Mouse (Mus musculus): Measurements from ENCODE around the gene Ctnna3. TPM values are rescaled to one million over a fixed set of nuclear protein-coding genes. Genes with fewer than 3 reads are reported as not detected.
"Not testable (repeated sequence)": the region's sequence is repeated elsewhere in the genome, so short reads cannot be mapped to it uniquely, and the experiment has no call there.

Gene Ctnna3
- total RNA-seq, 1 experiment from 2014 or later: not detected

DNA sequence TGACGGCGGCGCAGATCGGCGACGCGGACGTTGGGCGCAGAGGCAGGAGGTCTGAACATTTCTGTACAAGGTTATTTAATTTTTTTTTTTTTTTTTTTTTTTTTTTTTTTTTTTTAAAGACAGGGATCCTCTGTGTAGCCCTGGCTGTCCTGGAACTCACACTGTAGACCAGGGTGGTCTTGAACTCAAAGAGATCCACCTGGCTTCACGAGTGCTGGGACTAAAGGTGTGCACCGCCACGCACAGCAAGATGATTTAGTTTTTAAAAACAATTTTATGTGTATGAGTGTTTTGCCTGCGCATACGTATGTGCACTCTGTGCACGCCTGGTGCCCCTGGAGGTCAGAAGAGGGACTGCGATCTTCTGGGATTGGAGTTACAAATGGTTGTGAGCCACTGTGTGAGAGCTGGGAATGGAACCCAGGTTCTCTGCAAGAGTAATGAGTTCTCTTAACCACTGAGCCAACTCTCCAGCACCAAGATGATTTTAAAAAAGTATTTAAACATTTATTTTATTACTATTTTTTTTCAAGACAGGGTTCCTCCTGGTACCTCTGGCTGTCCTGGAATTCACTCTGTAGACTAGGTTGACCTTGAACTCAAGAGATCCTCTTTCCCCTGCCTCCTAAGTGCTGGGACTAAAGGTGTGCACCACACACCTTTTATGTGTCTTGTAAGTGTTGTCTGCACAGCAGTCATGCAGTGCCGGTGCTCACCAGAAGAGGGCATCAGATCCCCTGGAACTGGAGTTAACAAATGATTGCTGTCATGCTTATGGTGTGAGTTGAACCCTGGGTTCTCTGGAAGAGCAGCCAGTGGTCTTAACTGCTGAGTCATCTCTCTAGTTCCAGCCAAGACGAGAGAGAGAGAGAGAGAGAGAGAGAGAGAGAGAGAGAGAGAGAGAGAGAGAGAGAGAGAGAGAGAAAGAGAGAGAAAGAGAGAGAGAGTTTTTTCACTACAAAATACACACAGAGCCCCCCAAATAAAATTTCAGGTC lies 7.9 kb upstream of the Ctnna3 start, which contains the start of gene Gm7075:
Gm7075 (minus strand) TSS at position 51 of the 997 bp plus-strand sequence.
- peak; percentile 48 to 52; a peak in 1 of 4 replicates for ATAC-seq (replicated peaks in 1 of 2; ENCODE audit: insufficient read depth in 1 of 2, low FRiP score in 2 of 2, low TSS enrichment in 1 of 2, low read depth in 1 of 2, poor library complexity in 2 of 2, severe bottlenecking in 2 of 2)

GRCm38 (mm10) chr10:63422736-63422992 lies 7.2 kb upstream of the Ctnna3 start:
- no peak for ATAC-seq (replicated peaks in 1 of 2; ENCODE audit: insufficient read depth in 1 of 2, low FRiP score in 2 of 2, low TSS enrichment in 1 of 2, low read depth in 1 of 2, poor library complexity in 2 of 2, severe bottlenecking in 2 of 2)

- ATAC-seq (replicated peaks in 1 of 2; ENCODE audit: insufficient read depth in 1 of 2, low FRiP score in 2 of 2, low TSS enrichment in 1 of 2, low read depth in 1 of 2, poor library complexity in 2 of 2, severe bottlenecking in 2 of 2): no peak
Measured at GRCm38 (mm10) chr10:63423591-63424474, 6.1 kb upstream of the Ctnna3 start.

DNA sequence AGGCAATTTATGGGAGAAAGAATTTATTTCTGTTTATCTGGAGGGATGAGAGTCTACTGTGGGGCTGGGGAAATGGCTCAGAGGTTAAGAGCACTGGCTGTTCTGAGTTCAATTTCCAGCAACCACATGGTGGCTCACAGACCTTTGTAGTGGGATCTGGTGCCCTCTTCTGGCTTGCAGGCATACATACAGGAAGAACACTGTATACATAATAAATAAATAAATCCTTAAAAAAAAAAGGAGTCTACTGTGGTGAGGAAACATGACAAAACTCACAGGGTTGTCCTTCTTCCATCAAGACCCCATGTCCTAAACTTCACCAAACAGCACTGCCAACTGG lies 5.5 kb upstream of the Ctnna3 start:
- ATAC-seq (replicated peaks in 1 of 2; ENCODE audit: insufficient read depth in 1 of 2, low FRiP score in 2 of 2, low TSS enrichment in 1 of 2, low read depth in 1 of 2, poor library complexity in 2 of 2, severe bottlenecking in 2 of 2): no peak

DNA sequence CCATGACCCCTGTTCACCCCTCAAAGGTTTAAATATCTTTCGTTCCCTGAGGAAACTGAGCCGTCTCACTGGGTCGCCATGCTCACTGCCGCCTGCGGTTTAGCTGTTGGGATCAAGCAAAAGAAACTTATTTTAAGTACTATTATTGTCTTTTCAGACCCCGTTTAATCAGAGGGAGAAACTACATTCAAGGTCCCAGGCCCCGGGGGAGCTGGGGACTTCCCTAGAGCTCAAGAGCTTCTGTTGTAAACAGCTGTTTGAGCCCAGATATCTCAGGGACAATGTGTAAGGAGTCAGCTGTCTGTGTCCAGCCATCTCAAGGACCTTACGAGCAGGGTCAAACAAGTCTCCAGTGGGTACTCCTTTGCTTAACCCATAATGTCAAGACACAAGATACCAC lies 2.8 kb upstream of the Ctnna3 start:
- no peak for ATAC-seq (replicated peaks in 1 of 2; ENCODE audit: insufficient read depth in 1 of 2, low FRiP score in 2 of 2, low TSS enrichment in 1 of 2, low read depth in 1 of 2, poor library complexity in 2 of 2, severe bottlenecking in 2 of 2)

- peak; percentile 10 to 20; a peak in 1 of 4 replicates for ATAC-seq (replicated peaks in 1 of 2; ENCODE audit: insufficient read depth in 1 of 2, low FRiP score in 2 of 2, low TSS enrichment in 1 of 2, low read depth in 1 of 2, poor library complexity in 2 of 2, severe bottlenecking in 2 of 2)
Measured at GRCm38 (mm10) chr10:63428243-63429022, 1.5 kb upstream of the Ctnna3 start.

DNA sequence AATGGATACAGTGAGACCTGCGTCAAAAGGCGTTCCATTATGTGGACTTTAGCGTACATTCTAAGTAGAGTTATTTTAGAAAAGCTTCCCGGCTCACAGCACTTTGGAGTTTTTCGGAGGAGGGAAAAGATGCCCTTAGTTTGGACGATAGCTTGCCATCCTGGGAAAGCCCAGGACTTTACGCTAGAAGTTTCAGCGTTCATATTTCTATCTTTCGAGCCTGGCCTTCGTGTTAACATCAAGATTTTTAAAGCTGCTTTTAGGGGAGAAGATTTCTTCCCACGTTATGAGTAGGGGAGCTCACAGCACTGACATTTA lies 916 bp upstream of the Ctnna3 start:
- no peak for ATAC-seq (replicated peaks in 1 of 2; ENCODE audit: insufficient read depth in 1 of 2, low FRiP score in 2 of 2, low TSS enrichment in 1 of 2, low read depth in 1 of 2, poor library complexity in 2 of 2, severe bottlenecking in 2 of 2)

- peak; percentile 84 to 87 for ATAC-seq (replicated peaks in 1 of 2; ENCODE audit: insufficient read depth in 1 of 2, low FRiP score in 2 of 2, low TSS enrichment in 1 of 2, low read depth in 1 of 2, poor library complexity in 2 of 2, severe bottlenecking in 2 of 2)
Measured at GRCm38 (mm10) chr10:63429380-63429779, 518 bp upstream of the Ctnna3 start.

- ATAC-seq (replicated peaks in 1 of 2; ENCODE audit: insufficient read depth in 1 of 2, low FRiP score in 2 of 2, low TSS enrichment in 1 of 2, low read depth in 1 of 2, poor library complexity in 2 of 2, severe bottlenecking in 2 of 2): no peak
Measured at GRCm38 (mm10) chr10:63431221-63431736, 1.4 kb downstream of the Ctnna3 start.

GRCm38 (mm10) chr10:63432099-63432498 lies 2.2 kb downstream of the Ctnna3 start:
- ATAC-seq (replicated peaks in 1 of 2; ENCODE audit: insufficient read depth in 1 of 2, low FRiP score in 2 of 2, low TSS enrichment in 1 of 2, low read depth in 1 of 2, poor library complexity in 2 of 2, severe bottlenecking in 2 of 2): no peak

DNA sequence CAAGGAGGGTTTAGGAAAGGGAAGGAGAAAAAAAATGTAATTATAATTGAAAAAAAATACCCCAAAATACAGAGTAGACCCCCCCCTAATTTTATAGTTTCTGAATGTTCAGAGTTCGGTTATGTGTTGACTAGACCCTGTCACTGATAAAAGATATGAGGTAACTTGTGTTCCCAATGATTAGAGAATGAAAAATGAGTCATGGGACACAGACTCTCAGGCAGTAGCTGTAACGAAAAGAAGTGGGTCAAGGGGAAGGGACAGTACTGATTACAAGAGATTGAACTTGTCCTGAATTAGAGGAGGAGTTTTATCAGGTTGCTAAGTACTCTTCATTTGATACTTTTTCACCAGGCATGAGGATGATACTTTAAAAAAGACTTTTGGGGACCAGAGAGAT lies 3.0 kb downstream of the Ctnna3 start:
- ATAC-seq (replicated peaks in 1 of 2; ENCODE audit: insufficient read depth in 1 of 2, low FRiP score in 2 of 2, low TSS enrichment in 1 of 2, low read depth in 1 of 2, poor library complexity in 2 of 2, severe bottlenecking in 2 of 2): no peak

GRCm38 (mm10) chr10:63438736-63439262 lies 8.9 kb downstream of the Ctnna3 start:
- ATAC-seq (replicated peaks in 1 of 2; ENCODE audit: insufficient read depth in 1 of 2, low FRiP score in 2 of 2, low TSS enrichment in 1 of 2, low read depth in 1 of 2, poor library complexity in 2 of 2, severe bottlenecking in 2 of 2): no peak

GRCm38 (mm10) chr10:63439694-63440228 lies 9.9 kb downstream of the Ctnna3 start:
- ATAC-seq (replicated peaks in 1 of 2; ENCODE audit: insufficient read depth in 1 of 2, low FRiP score in 2 of 2, low TSS enrichment in 1 of 2, low read depth in 1 of 2, poor library complexity in 2 of 2, severe bottlenecking in 2 of 2): no peak

DNA sequence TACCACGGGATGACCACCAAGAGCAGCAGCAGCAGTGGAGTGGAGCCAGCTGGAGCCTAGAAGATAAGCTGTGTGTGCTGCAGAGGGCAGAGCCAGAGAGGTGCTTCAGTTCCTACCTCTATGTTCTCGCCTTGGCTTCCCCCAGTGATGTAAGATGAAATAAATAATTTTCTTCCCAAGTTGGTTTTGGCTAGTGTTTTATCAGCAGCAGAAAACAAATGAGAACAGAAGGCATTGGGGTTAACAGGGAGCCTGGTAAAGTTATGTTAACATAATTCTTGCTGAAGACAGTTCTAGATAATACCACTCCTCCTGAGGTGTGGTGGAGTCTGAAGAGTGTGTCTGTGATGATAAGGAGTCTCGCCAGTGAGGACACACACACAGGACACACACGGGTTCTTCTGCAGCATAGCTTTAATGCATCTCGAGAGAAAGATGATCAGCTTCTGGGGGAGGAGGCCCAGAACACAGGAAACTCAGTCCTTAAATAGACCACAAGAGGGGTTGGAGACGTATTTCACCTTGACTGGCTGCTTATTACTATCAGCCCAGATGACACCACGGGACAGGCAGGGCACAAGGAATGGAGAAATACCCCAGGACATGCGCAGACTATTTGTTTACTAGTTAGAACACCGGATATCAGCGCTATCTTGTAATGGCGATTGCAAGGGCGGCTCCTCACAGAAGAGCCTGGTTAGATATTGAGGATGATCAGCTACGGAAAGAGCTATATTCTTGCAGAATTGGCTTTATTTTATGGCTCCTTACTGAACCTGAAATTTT lies 14.9 kb downstream of the Ctnna3 start:
- ATAC-seq (replicated peaks in 1 of 2; ENCODE audit: insufficient read depth in 1 of 2, low FRiP score in 2 of 2, low TSS enrichment in 1 of 2, low read depth in 1 of 2, poor library complexity in 2 of 2, severe bottlenecking in 2 of 2): not testable (repeated sequence)

DNA sequence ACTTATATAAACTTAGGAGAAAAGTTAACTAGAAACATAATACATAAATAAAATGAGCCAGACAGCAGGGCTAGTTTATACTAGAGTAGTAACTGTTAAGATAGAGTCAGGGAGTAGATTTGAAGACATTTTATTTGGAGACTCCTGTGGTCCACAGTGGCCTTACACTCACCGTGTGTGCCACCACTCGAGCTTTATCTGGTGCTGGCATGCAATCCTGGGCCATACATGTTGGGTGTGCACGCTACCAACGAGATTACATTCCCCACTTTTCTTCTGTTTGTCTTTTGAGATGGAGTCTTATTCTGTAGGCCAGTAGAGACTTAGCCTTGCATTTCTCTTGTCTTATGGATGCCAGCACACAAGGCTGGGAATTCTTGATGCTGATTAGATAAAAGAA lies 24.0 kb downstream of the Ctnna3 start:
- ATAC-seq (replicated peaks in 1 of 2; ENCODE audit: insufficient read depth in 1 of 2, low FRiP score in 2 of 2, low TSS enrichment in 1 of 2, low read depth in 1 of 2, poor library complexity in 2 of 2, severe bottlenecking in 2 of 2): no peak

- peak; percentile 71 to 81; a peak in 3 of 4 replicates for ATAC-seq (replicated peaks in 1 of 2; ENCODE audit: insufficient read depth in 1 of 2, low FRiP score in 2 of 2, low TSS enrichment in 1 of 2, low read depth in 1 of 2, poor library complexity in 2 of 2, severe bottlenecking in 2 of 2)
Measured at GRCm38 (mm10) chr10:63455110-63455878, 25.4 kb downstream of the Ctnna3 start.
